Mouse (Mus musculus): ENCODE results near the gene Mamstr. TPM values are rescaled to one million over a fixed set of nuclear protein-coding genes. Genes with fewer than 3 reads are reported as not detected.

Gene Mamstr
- polyA plus RNA-seq, 1 experiment, result 0.48 TPM

GRCm38 (mm10) chr7:45624718-45625117 lies 15.1 kb upstream of the Mamstr start:
- no peak for TF ChIP-seq USF1 (IDR thresholded peaks at IDR 0.05; ENCODE audit: low read depth)
- TF ChIP-seq MYOG (IDR thresholded peaks at IDR 0.05; ENCODE audit: control insufficient read depth, extremely low read depth, insufficient read length), result no peak
- TF ChIP-seq CTCF (IDR thresholded peaks at IDR 0.05; ENCODE audit: control insufficient read depth, insufficient read depth, insufficient read length), result no peak
- no peak for TF ChIP-seq CEBPB (IDR thresholded peaks at IDR 0.05; ENCODE audit: low read depth)
- TF ChIP-seq MAX (IDR thresholded peaks at IDR 0.05), result no peak
- no peak for TF ChIP-seq FOSL1 (IDR thresholded peaks at IDR 0.05; ENCODE audit: insufficient read depth, low read length, poor library complexity, severe bottlenecking)
- no peak for TF ChIP-seq MYOD1 (IDR thresholded peaks at IDR 0.05; ENCODE audit: control insufficient read depth, insufficient read length, low read depth)
- H3ac ChIP-seq (ENCODE audit: control insufficient read depth, insufficient read length, low read depth), result no peak overlapping the region

DNA sequence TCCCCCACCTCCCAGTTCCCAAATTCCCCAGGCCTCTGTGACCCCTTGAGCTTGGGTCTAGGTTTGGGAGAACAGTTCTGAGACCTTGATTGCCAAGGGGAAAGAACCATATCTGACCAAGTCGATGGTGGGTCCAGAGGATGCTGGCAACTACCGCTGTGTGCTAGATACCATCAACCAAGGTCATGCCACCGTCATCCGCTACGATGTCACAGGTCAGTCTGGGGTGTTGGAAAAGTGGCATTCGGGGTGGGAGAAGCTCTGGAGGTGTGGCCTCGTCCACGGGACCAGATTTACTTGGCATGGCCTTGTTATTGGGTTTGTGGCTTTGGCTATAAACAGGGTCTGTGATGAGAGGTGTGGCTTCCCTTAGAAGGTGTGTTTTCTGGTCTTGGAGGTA lies 14.3 kb upstream of the Mamstr start:
- no peak overlapping the region for H3ac ChIP-seq (ENCODE audit: control insufficient read depth, insufficient read length, low read depth)
- H3K4me3 ChIP-seq (ENCODE audit: insufficient read depth, poor library complexity, severe bottlenecking), result no peak overlapping the region
- no peaks in the 10 kb centered on the region for H3K79me3 ChIP-seq (ENCODE audit: low read depth)
- H3K79me2 ChIP-seq (ENCODE audit: control insufficient read depth, insufficient read depth), result no peaks in the 10 kb centered on the region
- no peaks in the 10 kb centered on the region for H3K36me3 ChIP-seq (ENCODE audit: control insufficient read depth, insufficient read depth)
- TF ChIP-seq MYOG (IDR thresholded peaks at IDR 0.05; ENCODE audit: control insufficient read depth, extremely low read depth, insufficient read length) (no peak), MYOD1 (IDR thresholded peaks at IDR 0.05; ENCODE audit: control insufficient read depth, insufficient read length, low read depth) (no peak), CEBPB (IDR thresholded peaks at IDR 0.05; ENCODE audit: low read depth) (no peak), USF1 (IDR thresholded peaks at IDR 0.05; ENCODE audit: low read depth) (no peak), CTCF (IDR thresholded peaks at IDR 0.05; ENCODE audit: control insufficient read depth, insufficient read depth, insufficient read length) (no peak), MAX (IDR thresholded peaks at IDR 0.05) (no peak), FOSL1 (IDR thresholded peaks at IDR 0.05; ENCODE audit: insufficient read depth, low read length, poor library complexity, severe bottlenecking) (no peak)
- peaks cover 10% of the 10 kb centered on the region for H3K27me3 ChIP-seq (ENCODE audit: control insufficient read depth, insufficient read depth, insufficient read length)

More at GRCm38 (mm10) chr7:45624718-45625117, 15.1 kb upstream of the Mamstr start:
- Histone ChIP-seq H3K79me2 (ENCODE audit: control insufficient read depth, insufficient read depth) (no peaks in the 10 kb centered on the region), H3K79me3 (ENCODE audit: low read depth) (no peaks in the 10 kb centered on the region), H3K36me3 (ENCODE audit: control insufficient read depth, insufficient read depth) (no peaks in the 10 kb centered on the region), H3K4me3 (ENCODE audit: insufficient read depth, poor library complexity, severe bottlenecking) (no peak overlapping the region), H3K27me3 (ENCODE audit: control insufficient read depth, insufficient read depth, insufficient read length) (peaks cover 10% of the 10 kb centered on the region)

DNA sequence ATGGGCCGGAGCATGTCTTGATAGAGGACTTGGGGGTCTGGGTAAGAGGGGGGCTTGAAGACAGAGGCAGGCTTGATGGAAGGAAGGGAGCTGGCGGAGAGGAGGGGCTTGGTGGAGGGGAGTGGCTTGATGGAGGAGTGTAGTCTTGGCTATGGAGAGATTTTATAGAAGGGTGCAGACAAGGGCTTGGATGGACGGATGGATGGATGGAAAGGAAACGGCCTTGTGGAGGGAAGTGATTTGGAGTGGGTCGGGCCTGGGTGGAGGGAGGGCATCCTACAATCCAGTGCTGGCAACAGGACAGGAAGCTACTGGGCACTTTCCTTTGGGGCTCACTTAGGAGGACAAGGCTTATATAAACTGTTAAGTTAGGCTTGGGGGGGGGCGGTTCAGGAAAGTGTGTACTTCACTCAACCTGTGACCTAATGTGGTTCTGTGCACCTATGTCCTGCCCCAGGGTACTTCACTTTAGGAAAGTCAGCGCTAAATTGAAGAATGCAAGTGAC lies 13.2 kb upstream of the Mamstr start:
- Histone ChIP-seq H3K79me3 (ENCODE audit: low read depth) (no peaks in the 10 kb centered on the region), H3K27me3 (ENCODE audit: control insufficient read depth, insufficient read depth, insufficient read length) (peaks cover 10% of the 10 kb centered on the region), H3ac (ENCODE audit: control insufficient read depth, insufficient read length, low read depth) (no peak overlapping the region), H3K36me3 (ENCODE audit: control insufficient read depth, insufficient read depth) (no peaks in the 10 kb centered on the region), H3K79me2 (ENCODE audit: control insufficient read depth, insufficient read depth) (no peaks in the 10 kb centered on the region), H3K4me3 (ENCODE audit: insufficient read depth, poor library complexity, severe bottlenecking) (no peak overlapping the region)
- TF ChIP-seq USF1 (IDR thresholded peaks at IDR 0.05; ENCODE audit: low read depth) (no peak), CTCF (IDR thresholded peaks at IDR 0.05; ENCODE audit: control insufficient read depth, insufficient read depth, insufficient read length) (no peak), MYOD1 (IDR thresholded peaks at IDR 0.05; ENCODE audit: control insufficient read depth, insufficient read length, low read depth) (no peak), CEBPB (IDR thresholded peaks at IDR 0.05; ENCODE audit: low read depth) (no peak), MYOG (IDR thresholded peaks at IDR 0.05; ENCODE audit: control insufficient read depth, extremely low read depth, insufficient read length) (no peak), MAX (IDR thresholded peaks at IDR 0.05) (no peak), FOSL1 (IDR thresholded peaks at IDR 0.05; ENCODE audit: insufficient read depth, low read length, poor library complexity, severe bottlenecking) (no peak)

DNA sequence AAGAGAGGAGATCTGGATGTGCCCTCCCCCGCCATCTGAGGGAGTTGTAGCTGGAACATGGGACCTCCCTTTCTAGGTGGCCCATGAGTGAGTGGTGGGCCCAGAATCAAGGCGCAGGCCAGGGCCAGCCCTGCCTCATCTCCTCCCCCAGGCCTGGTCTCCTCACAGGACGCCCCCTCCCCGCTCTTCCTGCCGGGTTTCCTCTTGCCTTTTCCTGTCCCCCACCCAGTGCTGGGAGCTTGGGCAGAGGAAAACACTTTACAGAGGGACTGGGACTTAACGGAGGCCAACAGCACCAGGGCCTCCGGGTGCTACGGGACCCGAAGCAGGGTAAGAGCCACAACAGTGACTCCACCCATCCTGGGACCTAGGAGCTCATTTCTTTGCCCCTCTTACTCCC lies 12.5 kb upstream of the Mamstr start, which contains the start of gene Rasip1:
Gene Rasip1, plus strand, starts transcription at position 228 of the 400 bp plus-strand sequence.
- Histone ChIP-seq H3K27me3 (ENCODE audit: control insufficient read depth, insufficient read depth, insufficient read length) (peaks cover 10% of the 10 kb centered on the region), H3K79me3 (ENCODE audit: low read depth) (no peaks in the 10 kb centered on the region), H3K4me3 (ENCODE audit: insufficient read depth, poor library complexity, severe bottlenecking) (no peak within 1 kb of the TSS), H3K36me3 (ENCODE audit: control insufficient read depth, insufficient read depth) (no peaks in the 10 kb centered on the region), H3ac (ENCODE audit: control insufficient read depth, insufficient read length, low read depth) (no peak within 1 kb of the TSS), H3K79me2 (ENCODE audit: control insufficient read depth, insufficient read depth) (no peaks in the 10 kb centered on the region)
- TF ChIP-seq MAX (IDR thresholded peaks at IDR 0.05), result no peak
- TF ChIP-seq CTCF (IDR thresholded peaks at IDR 0.05; ENCODE audit: control insufficient read depth, insufficient read depth, insufficient read length), result no peak
- TF ChIP-seq CEBPB (IDR thresholded peaks at IDR 0.05; ENCODE audit: low read depth), result no peak
- TF ChIP-seq MYOG (IDR thresholded peaks at IDR 0.05; ENCODE audit: control insufficient read depth, extremely low read depth, insufficient read length), result no peak
- TF ChIP-seq FOSL1 (IDR thresholded peaks at IDR 0.05; ENCODE audit: insufficient read depth, low read length, poor library complexity, severe bottlenecking), result no peak
- TF ChIP-seq MYOD1 (IDR thresholded peaks at IDR 0.05; ENCODE audit: control insufficient read depth, insufficient read length, low read depth), result no peak
- TF ChIP-seq USF1 (IDR thresholded peaks at IDR 0.05; ENCODE audit: low read depth), result no peak

DNA sequence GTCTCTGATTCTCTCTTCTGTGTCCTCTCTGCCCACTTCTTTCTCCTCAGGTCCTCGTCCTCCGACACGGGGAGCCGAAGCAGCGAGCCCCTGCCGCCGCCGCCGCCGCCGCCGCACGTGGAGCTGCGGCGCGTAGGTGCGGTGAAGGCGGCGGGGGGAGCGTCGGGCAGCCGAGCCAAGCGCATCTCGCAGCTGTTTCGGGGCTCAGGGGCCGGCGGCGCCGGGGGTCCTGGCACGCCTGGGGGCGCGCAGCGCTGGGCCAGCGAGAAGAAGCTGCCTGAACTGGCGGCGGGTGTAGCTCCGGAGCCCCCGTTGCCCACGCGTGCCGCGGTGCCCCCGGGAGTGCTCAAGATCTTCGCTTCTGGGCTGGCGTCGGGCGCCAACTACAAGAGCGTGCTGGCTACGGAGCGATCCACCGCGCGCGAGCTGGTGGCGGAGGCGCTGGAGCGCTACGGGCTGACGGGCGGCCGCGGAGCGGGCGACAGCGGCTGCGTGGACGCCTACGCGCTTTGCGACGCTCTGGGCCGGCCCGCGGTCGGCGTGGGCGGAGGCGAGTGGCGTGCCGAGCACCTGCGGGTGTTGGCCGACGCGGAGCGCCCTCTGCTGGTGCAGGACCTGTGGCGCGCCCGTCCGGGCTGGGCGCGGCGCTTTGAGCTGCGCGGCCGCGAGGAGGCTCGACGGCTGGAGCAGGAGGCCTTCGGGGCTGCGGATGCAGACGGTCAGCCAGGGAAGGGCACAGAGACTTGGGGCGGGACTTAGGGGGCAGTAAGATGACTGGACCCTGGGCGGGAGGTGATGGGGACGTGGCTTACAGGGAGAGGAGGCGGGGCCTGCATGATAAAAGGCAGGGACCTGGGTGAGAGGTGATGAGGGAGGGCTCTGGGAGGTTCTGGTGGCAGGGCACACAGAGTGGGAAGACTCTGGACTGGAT lies 11.1 kb upstream of the Mamstr start:
- H3K79me2 ChIP-seq (ENCODE audit: control insufficient read depth, insufficient read depth), result no peaks in the 10 kb centered on the region
- peaks cover 10% of the 10 kb centered on the region for H3K27me3 ChIP-seq (ENCODE audit: control insufficient read depth, insufficient read depth, insufficient read length)
- H3K79me3 ChIP-seq (ENCODE audit: low read depth), result no peaks in the 10 kb centered on the region
- no peak overlapping the region for H3ac ChIP-seq (ENCODE audit: control insufficient read depth, insufficient read length, low read depth)
- TF ChIP-seq MYOG (IDR thresholded peaks at IDR 0.05; ENCODE audit: control insufficient read depth, extremely low read depth, insufficient read length) (no peak), MAX (IDR thresholded peaks at IDR 0.05) (no peak), FOSL1 (IDR thresholded peaks at IDR 0.05; ENCODE audit: insufficient read depth, low read length, poor library complexity, severe bottlenecking) (no peak), CTCF (IDR thresholded peaks at IDR 0.05; ENCODE audit: control insufficient read depth, insufficient read depth, insufficient read length) (peak; percentile 76), MYOD1 (IDR thresholded peaks at IDR 0.05; ENCODE audit: control insufficient read depth, insufficient read length, low read depth) (no peak)
- no peaks in the 10 kb centered on the region for H3K36me3 ChIP-seq (ENCODE audit: control insufficient read depth, insufficient read depth)
- H3K4me3 ChIP-seq (ENCODE audit: insufficient read depth, poor library complexity, severe bottlenecking), result no peak overlapping the region
